Mouse (Mus musculus) spleen, adult 2 months (tissue): ENCODE measurements around the gene Slc9a9.

ENCODE experiments used
- CTCF ChIP-seq: fragments of 200-500 bp; IDR thresholded peaks from 2 replicates; pipeline ENCODE4 v1.5.1; 2011; ENCODE audit warnings: mild to moderate bottlenecking, inconsistent platforms; ENCODE audit not compliant: insufficient read depth, insufficient read length, insufficient replicate concordance; ENCODE audit errors: extremely low read depth
- POLR2A ChIP-seq: fragments of 200-500 bp; IDR thresholded peaks from 2 replicates; pipeline ENCODE4 v1.6.1; 2011; ENCODE audit warnings: low read depth, low read length, inconsistent platforms

GRCm38 (mm10) chr9:94653827-94654226 is 15.9 kb upstream of the Slc9a9 start:
- TF ChIP-seq CTCF, result no peak
- no peak for TF ChIP-seq POLR2A
